Mouse (Mus musculus) naive thymus-derived CD4-positive, alpha-beta T cell, adult 2 months (primary cell): Measurements from ENCODE around the gene Irak1bp1.
A peak's percentile ranks its signal among the peaks of the same experiment; 100 is the strongest.

ENCODE experiments used
- DNase-seq: peaks from one replicate; pipeline ENCODE4 v3.0.0-alpha.2; 2011; ENCODE audit warnings: low read depth

Irak1bp1 gene

GRCm38 (mm10) chr9:82877078-82877477, 47.7 kb downstream of the Irak1bp1 start:
- DNase-seq = no peak

GRCm38 (mm10) chr9:82884177-82884576, 54.8 kb downstream of the Irak1bp1 start:
- DNase-seq = peak; percentile 28

GRCm38 (mm10) chr9:82888645-82889044, 59.3 kb downstream of the Irak1bp1 start:
- no peak for DNase-seq
